ENCODE assay signal across 8 mouse cellular contexts in genomic region chr12:112941776-112942713, GRCm38 (mm10). TPM values are rescaled to one million over a fixed set of nuclear protein-coding genes. Genes with fewer than 3 reads are reported as not detected.
DNase-seq lines count a peak whose midpoint lies in the region; ATAC-seq and TF ChIP-seq lines count a peak whose summit lies in the region.

Gene Nudt14 (minus strand): TSS chr12:112942124.

- H3K4me2 ChIP-seq in intestine, postnatal 0 days (replicated peaks; ENCODE audit: low read depth): peak within 1 kb of the TSS; percentile 73
- H3K4me2 ChIP-seq in limb, embryonic 13.5 days (replicated peaks): peak within 1 kb of the TSS; percentile 75
- peak within 1 kb of the TSS; percentile 67 for H3K4me2 ChIP-seq in midbrain, embryonic 14.5 days (ENCODE audit: low read length)

- TF ChIP-seq POLR2A in spleen, adult 2 months (IDR thresholded peaks at IDR 0.05; ENCODE audit: low read depth, low read length): peak; percentile 10

- no peaks in the 10 kb centered on the region for H3K27me3 ChIP-seq in intestine, postnatal 0 days (replicated peaks; ENCODE audit: control insufficient read depth, insufficient read depth, low read length)
- no peaks in the 10 kb centered on the region for H3K27me3 ChIP-seq in limb, embryonic 13.5 days
- no peaks in the 10 kb centered on the region for H3K27me3 ChIP-seq in midbrain, embryonic 14.5 days (ENCODE audit: control insufficient read depth, insufficient read depth, low read length)
- no peaks in the 10 kb centered on the region for H3K27me3 ChIP-seq in spleen, adult 2 months (ENCODE audit: control insufficient read depth, insufficient read depth, low read length)

- ATAC-seq in granulocyte monocyte progenitor cell, adult 5-6 weeks (replicated peaks; ENCODE audit: poor library complexity, severe bottlenecking): peak; percentile 75
- peak; percentile 89 for ATAC-seq in intestine, postnatal 0 days
- peak; percentile 76 for ATAC-seq in limb, embryonic 13.5 days (ENCODE audit: low FRiP score, low read depth)
- peak; percentile 79 for ATAC-seq in midbrain, embryonic 14.5 days (ENCODE audit: low FRiP score, low TSS enrichment)

- H3K27ac ChIP-seq in intestine, postnatal 0 days (ENCODE audit: low read depth, low read length): peak within 1 kb of the TSS; percentile 90
- H3K27ac ChIP-seq in limb, embryonic 13.5 days: 0 out of 2 replicates have a peak within 1 kb of the TSS, but pooled peaks have one; percentile 15
- H3K27ac ChIP-seq in midbrain, embryonic 14.5 days (replicated peaks; ENCODE audit: low read depth, low read length): peak within 1 kb of the TSS; percentile 74
- peak within 1 kb of the TSS; percentile 90 for H3K27ac ChIP-seq in spleen, adult 2 months (ENCODE audit: insufficient read depth, low read length)

- 2% methylated on average over 57 of the region's 58 CpGs for WGBS in intestine, postnatal 0 days
- WGBS in limb, embryonic 13.5 days: 2% methylated on average over 45 of the region's 58 CpGs
- WGBS in midbrain, embryonic 14.5 days: 2% methylated on average over 58 of the region's 58 CpGs
- WGBS in spleen, adult 2 months: 2% methylated on average over 56 of the region's 58 CpGs

- TF ChIP-seq CTCF in intestine, postnatal 0 days (IDR thresholded peaks at IDR 0.05; ENCODE audit: low read depth): no peak
- no peak for TF ChIP-seq CTCF in spleen, adult 2 months (IDR thresholded peaks at IDR 0.05; ENCODE audit: extremely low read depth, insufficient read depth, insufficient read length, insufficient replicate concordance)

- peaks cover 8% of the 10 kb centered on the region for H3K4me1 ChIP-seq in intestine, postnatal 0 days (replicated peaks; ENCODE audit: control insufficient read depth, insufficient read depth, low read length)
- H3K4me1 ChIP-seq in limb, embryonic 13.5 days: peaks cover 40% of the 10 kb centered on the region
- H3K4me1 ChIP-seq in midbrain, embryonic 14.5 days (ENCODE audit: control insufficient read depth, insufficient read depth, low read length): peaks cover 9% of the 10 kb centered on the region
- peaks cover 13% of the 10 kb centered on the region; the same call in 1 of the 2 replicates for H3K4me1 ChIP-seq in spleen, adult 2 months (ENCODE audit: control insufficient read depth, insufficient read depth, insufficient read length)

- DNase-seq in layer of hippocampus, adult 11-12 months (ENCODE audit: low spot score): peak; percentile 68
- no peak for DNase-seq in layer of hippocampus, adult 9-10 months (ENCODE audit: low spot score)
- peak; percentile 93 for DNase-seq in embryo, embryonic 11 days
- DNase-seq in midbrain, embryonic 14.5 days: peak; percentile 85
- DNase-seq in spleen, adult 2 months (ENCODE audit: low read depth in 1 of 2, low spot score in 2 of 2): peak; percentile 74 to 75

- H3K36me3 ChIP-seq in intestine, postnatal 0 days (ENCODE audit: control insufficient read depth, insufficient read depth): no peaks in the 10 kb centered on the region
- H3K36me3 ChIP-seq in limb, embryonic 13.5 days: no peaks in the 10 kb centered on the region
- no peaks in the 10 kb centered on the region for H3K36me3 ChIP-seq in midbrain, embryonic 14.5 days (ENCODE audit: control insufficient read depth, insufficient read depth, low read length)
- no peaks in the 10 kb centered on the region for H3K36me3 ChIP-seq in spleen, adult 2 months (ENCODE audit: control insufficient read depth, insufficient read depth, low read length)

- H3K9ac ChIP-seq in intestine, postnatal 0 days (ENCODE audit: low read depth, low read length): peak within 1 kb of the TSS; percentile 72
- H3K9ac ChIP-seq in limb, embryonic 13.5 days: peak within 1 kb of the TSS; percentile 83
- peak within 1 kb of the TSS; percentile 68 for H3K9ac ChIP-seq in midbrain, embryonic 14.5 days (replicated peaks; ENCODE audit: low read length)

- no peaks in the 10 kb centered on the region for H3K9me3 ChIP-seq in intestine, postnatal 0 days (ENCODE audit: control insufficient read depth)
- H3K9me3 ChIP-seq in limb, embryonic 13.5 days: no peaks in the 10 kb centered on the region
- no peaks in the 10 kb centered on the region for H3K9me3 ChIP-seq in midbrain, embryonic 14.5 days (ENCODE audit: control insufficient read depth, low read length)

- peak within 1 kb of the TSS; percentile 72 for H3K4me3 ChIP-seq in intestine, postnatal 0 days (ENCODE audit: low read depth, low read length)
- H3K4me3 ChIP-seq in limb, embryonic 13.5 days: peak within 1 kb of the TSS; percentile 70
- peak within 1 kb of the TSS; percentile 62 for H3K4me3 ChIP-seq in midbrain, embryonic 14.5 days (replicated peaks; ENCODE audit: low read depth, low read length)
- peak within 1 kb of the TSS; percentile 98 for H3K4me3 ChIP-seq in spleen, adult 2 months (ENCODE audit: extremely low read depth, insufficient read depth, insufficient read length)

RNA-seq across cellular contexts. Expression of gene Nudt14, which starts in this region (rescaled TPM):
- total RNA-seq in granulocyte monocyte progenitor cell, adult 5-6 weeks (2014; fragmentation: Nextera tagmentation): 15.9 and 33.3 TPM in 2 replicates
- 16.6 and 25.4 TPM in 2 replicates for total RNA-seq in granulocyte monocyte progenitor cell, adult 5-6 weeks (2017)
- polyA plus RNA-seq in intestine, postnatal 0 days (2015; fragmentation: Nextera tagmentation; extraction: Ambion mirVana): 90.6 and 92.1 TPM in 2 replicates
- 83.8 and 88.9 TPM in 2 replicates for polyA plus RNA-seq in limb, embryonic 13.5 days (2015; fragmentation: Nextera tagmentation; extraction: Ambion mirVana)
- 53.2 and 59.4 TPM in 2 replicates for polyA plus RNA-seq in midbrain, embryonic 14.5 days (2014; fragmentation: Nextera tagmentation; extraction: Ambion mirVana)
- polyA plus RNA-seq in spleen, adult 2 months (2012; rRNA removed): 25.4 and 28.8 TPM in 2 replicates

Comparison
In these comparisons a context has a peak if more than half of its experiments do, and no peak if none do; other contexts are left out.
1. H3K27ac ChIP-seq: peak in every context shown above with its lines; median percentile 90 in intestine, postnatal 0 days; 90 in spleen, adult 2 months; 74 in midbrain, embryonic 14.5 days; 15 in limb, embryonic 13.5 days.